Mouse (Mus musculus) neural tube, embryonic 14.5 days (tissue): ENCODE data around the gene 4930562C15Rik. TPM values are rescaled to one million over a fixed set of nuclear protein-coding genes. Genes with fewer than 3 reads are reported as not detected.
A peak's percentile ranks its signal among the peaks of the same experiment; 100 is the strongest.

Source experiments
- ATAC-seq: fragments of 200-750 bp; cut with Nextera tagmentation; 2 replicates; pipeline ENCODE4 v1.8.0; 2017; ENCODE audit warnings: low read depth, mild to moderate bottlenecking, moderate TSS enrichment, moderate library complexity
- H3K27ac ChIP-seq: fragments of 300-500 bp; sonication (generic); 2 replicates; pipeline ENCODE4 v1.5.1; 2014; ENCODE audit warnings: low read depth, mild to moderate bottlenecking, control low read depth, low read length, moderate library complexity, mixed read lengths
- H3K27me3 ChIP-seq: fragments of 300-500 bp; sonication (generic); 2 replicates; pipeline ENCODE4 v1.6.1; 2014; ENCODE audit warnings: low read length; ENCODE audit not compliant: control insufficient read depth, insufficient read depth
- H3K36me3 ChIP-seq: fragments of 300-500 bp; sonication (generic); 2 replicates; pipeline ENCODE4 v1.6.1; 2014; ENCODE audit warnings: low read length, mixed read lengths; ENCODE audit not compliant: control insufficient read depth, insufficient read depth
- H3K4me1 ChIP-seq: fragments of 300-500 bp; sonication (generic); 2 replicates; pipeline ENCODE4 v1.6.1; 2014; ENCODE audit warnings: low read length; ENCODE audit not compliant: control insufficient read depth, insufficient read depth
- H3K4me2 ChIP-seq: fragments of 300-500 bp; sonication (generic); 2 replicates; pipeline ENCODE4 v1.6.1; 2014; ENCODE audit warnings: mild to moderate bottlenecking, low read depth, low read length, control low read depth
- H3K4me3 ChIP-seq: fragments of 300-500 bp; sonication (generic); 2 replicates; pipeline ENCODE4 v1.5.1; 2014; ENCODE audit warnings: low read depth, low read length, control low read depth, mixed read lengths
- H3K9ac ChIP-seq: fragments of 300-500 bp; sonication (generic); replicated peaks from 2 replicates; pipeline ENCODE4 v1.6.1; 2014; ENCODE audit warnings: low read depth, mild to moderate bottlenecking, control low read depth, low read length, mixed read lengths
- H3K9me3 ChIP-seq: fragments of 300-500 bp; sonication (generic); 2 replicates; pipeline ENCODE4 v1.6.1; 2016; ENCODE audit warnings: low read length; ENCODE audit not compliant: control insufficient read depth
- WGBS: fragments of 180-500 bp; shearing (Covaris S2); extraction: QIAGEN DNeasy Blood & Tissue Kit; methylation state at CpG from one replicate; pipeline ENCODE4 v1.1.7; 2014; 5-methylcytosine and 5-hydroxymethylcytosine counted together
- polyA plus RNA-seq: library from polyadenylated mRNA; unstranded; fragments of >200 nt; fragmentation: Nextera tagmentation; extraction: Ambion mirVana; gene quantifications from 2 replicates; pipeline ENCODE4 v1.2.1, GENCODE M21; 2014

The 4930562C15Rik gene
- polyA plus RNA-seq, 1 experiment from 2014 or later: 0.86 TPM

GRCm38 (mm10) chr16:4913783-4914735 lies 78.8 kb downstream of the 4930562C15Rik start:
- WGBS: 38% methylated on average over 12 of the region's 12 CpGs
- H3K27ac ChIP-seq: 0 out of 2 replicates have a peak overlapping the region, but pooled peaks have one; percentile 8
- no peak overlapping the region for H3K4me3 ChIP-seq
- no peaks in the 10 kb centered on the region for H3K4me1 ChIP-seq
- H3K27me3 ChIP-seq: no peaks in the 10 kb centered on the region
- H3K4me2 ChIP-seq: no peak overlapping the region
- no peak overlapping the region for H3K9ac ChIP-seq
- peaks cover 52% of the 10 kb centered on the region for H3K36me3 ChIP-seq
- H3K9me3 ChIP-seq: no peaks in the 10 kb centered on the region
- peak; percentile 67 for ATAC-seq

- Histone ChIP-seq H3K36me3 (peaks cover 46% of the 10 kb centered on the region), H3K9ac (no peak overlapping the region), H3K4me3 (no peak overlapping the region), H3K9me3 (no peaks in the 10 kb centered on the region), H3K27me3 (no peaks in the 10 kb centered on the region), H3K4me2 (no peak overlapping the region), H3K4me1 (no peaks in the 10 kb centered on the region), H3K27ac (no peak overlapping the region)
- no peak for ATAC-seq
- WGBS: 94% methylated on average over 3 of the region's 3 CpGs
Measured at GRCm38 (mm10) chr16:4915931-4916330, 80.7 kb downstream of the 4930562C15Rik start.

GRCm38 (mm10) chr16:4916608-4917007 lies 81.4 kb downstream of the 4930562C15Rik start:
- peaks cover 42% of the 10 kb centered on the region for H3K36me3 ChIP-seq
- H3K4me3 ChIP-seq: no peak overlapping the region
- no peaks in the 10 kb centered on the region for H3K27me3 ChIP-seq
- no peak for ATAC-seq
- H3K27ac ChIP-seq: no peak overlapping the region
- H3K9ac ChIP-seq: no peak overlapping the region
- no peaks in the 10 kb centered on the region for H3K4me1 ChIP-seq
- no peak overlapping the region for H3K4me2 ChIP-seq
- no peaks in the 10 kb centered on the region for H3K9me3 ChIP-seq
- WGBS: 88% methylated on average over 2 of the region's 2 CpGs

Other genes with a start within 250 kb of the 4930562C15Rik start
- gene Glis2, start 240.7 kb upstream of the 4930562C15Rik start, polyA plus RNA-seq: 13.2 and 20.3 TPM in 2 replicates
- 179 and 194 TPM in 2 replicates for gene Pam16, start 210.4 kb upstream of the 4930562C15Rik start, polyA plus RNA-seq
- 4.4 and 6.3 TPM in 2 replicates for gene Vasn, start 195.5 kb upstream of the 4930562C15Rik start, polyA plus RNA-seq
- gene Dnaja3, start 195.4 kb upstream of the 4930562C15Rik start, polyA plus RNA-seq: 55.0 and 61.9 TPM in 2 replicates
- 28.0 and 28.6 TPM in 2 replicates for gene Coro7, start 155.6 kb upstream of the 4930562C15Rik start, polyA plus RNA-seq
- gene Nmral1, start 116.1 kb upstream of the 4930562C15Rik start, polyA plus RNA-seq: 57.2 and 63.7 TPM in 2 replicates
- gene Hmox2, start 109.1 kb upstream of the 4930562C15Rik start, polyA plus RNA-seq: 106 and 126 TPM in 2 replicates
- 125 TPM in 2 replicates for gene Cdip1, start 45.1 kb upstream of the 4930562C15Rik start, polyA plus RNA-seq
- 63.6 and 65.0 TPM in 2 replicates for gene Ubald1, start 44.9 kb downstream of the 4930562C15Rik start, polyA plus RNA-seq
- 125 and 128 TPM in 2 replicates for gene Mgrn1, start 50.8 kb downstream of the 4930562C15Rik start, polyA plus RNA-seq
- 135 and 140 TPM in 2 replicates for gene Nudt16l1, start 103.3 kb downstream of the 4930562C15Rik start, polyA plus RNA-seq
- 62.2 and 62.5 TPM in 2 replicates for gene Anks3, start 128.8 kb downstream of the 4930562C15Rik start, polyA plus RNA-seq
- gene Sept12, start 162.4 kb downstream of the 4930562C15Rik start, polyA plus RNA-seq: not detected in 2 replicates
- gene Smim22, start 171.9 kb downstream of the 4930562C15Rik start, polyA plus RNA-seq: not detected in 2 replicates
- 171 and 200 TPM in 2 replicates for gene Rogdi, start 178.1 kb downstream of the 4930562C15Rik start, polyA plus RNA-seq
- 102 and 165 TPM in 2 replicates for gene Glyr1, start 214.4 kb downstream of the 4930562C15Rik start, polyA plus RNA-seq
- 14.4 and 16.7 TPM in 2 replicates for gene Ubn1, start 214.6 kb downstream of the 4930562C15Rik start, polyA plus RNA-seq